Mouse (Mus musculus) right cerebral cortex, adult 2 months (tissue): ENCODE measurements at regions not wholly inside any gene's neighbourhood (a gene's known extent, or its start where the extent isn't known, plus 50 kb on each side); places are given as distances from the start of the nearest gene placed in this dataset.

Experiments used
- DNase-seq, 2 experiments: peaks; one replicate each; pipeline ENCODE4 v3.0.0; 2021 to 2022; ENCODE audit warnings: low spot score in 2 of 2

GRCm38 (mm10) chr3:132484814-132485213 is 144.8 kb upstream of the Gimd1 start:
- DNase-seq, result no peak

- no peak for DNase-seq
Observed at GRCm38 (mm10) chr3:132485553-132485952, 144.1 kb upstream of the Gimd1 start.

- peak; percentile 14 to 47 for DNase-seq
Observed at GRCm38 (mm10) chr3:132506095-132506494, 123.5 kb upstream of the Gimd1 start.

GRCm38 (mm10) chr3:132510240-132510639 is 119.4 kb upstream of the Gimd1 start:
- DNase-seq, result no peak

- no peak for DNase-seq
Observed at GRCm38 (mm10) chr3:132512526-132513102, 117.0 kb upstream of the Gimd1 start.

DNA sequence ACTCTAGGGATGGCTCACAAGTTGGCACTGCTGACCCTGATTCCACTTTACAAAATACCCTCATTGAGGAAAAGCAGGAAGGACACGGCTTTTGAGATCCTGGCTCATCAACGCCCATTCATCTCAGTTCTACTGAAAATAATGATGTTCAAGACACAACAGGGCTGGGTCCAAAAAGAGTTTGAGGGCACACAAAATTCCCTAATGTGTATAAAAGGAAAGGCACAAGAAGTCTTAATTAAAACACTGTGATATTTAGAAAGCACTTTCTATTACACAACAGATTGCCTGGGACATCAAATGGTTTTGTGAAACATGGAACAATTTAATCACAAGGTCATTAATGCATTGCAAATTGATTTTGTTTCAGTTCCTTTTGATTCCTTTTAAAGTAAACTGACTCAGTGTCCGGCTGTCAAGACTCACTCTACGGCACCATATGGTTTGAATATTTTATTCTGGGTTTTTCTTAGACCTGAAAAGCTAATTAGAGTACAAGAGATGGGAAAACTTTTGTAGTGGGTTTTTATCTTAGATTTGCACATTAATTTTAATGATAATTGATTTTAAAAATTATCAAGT is 96.2 kb upstream of the Gimd1 start:
- DNase-seq, result no peak

DNA sequence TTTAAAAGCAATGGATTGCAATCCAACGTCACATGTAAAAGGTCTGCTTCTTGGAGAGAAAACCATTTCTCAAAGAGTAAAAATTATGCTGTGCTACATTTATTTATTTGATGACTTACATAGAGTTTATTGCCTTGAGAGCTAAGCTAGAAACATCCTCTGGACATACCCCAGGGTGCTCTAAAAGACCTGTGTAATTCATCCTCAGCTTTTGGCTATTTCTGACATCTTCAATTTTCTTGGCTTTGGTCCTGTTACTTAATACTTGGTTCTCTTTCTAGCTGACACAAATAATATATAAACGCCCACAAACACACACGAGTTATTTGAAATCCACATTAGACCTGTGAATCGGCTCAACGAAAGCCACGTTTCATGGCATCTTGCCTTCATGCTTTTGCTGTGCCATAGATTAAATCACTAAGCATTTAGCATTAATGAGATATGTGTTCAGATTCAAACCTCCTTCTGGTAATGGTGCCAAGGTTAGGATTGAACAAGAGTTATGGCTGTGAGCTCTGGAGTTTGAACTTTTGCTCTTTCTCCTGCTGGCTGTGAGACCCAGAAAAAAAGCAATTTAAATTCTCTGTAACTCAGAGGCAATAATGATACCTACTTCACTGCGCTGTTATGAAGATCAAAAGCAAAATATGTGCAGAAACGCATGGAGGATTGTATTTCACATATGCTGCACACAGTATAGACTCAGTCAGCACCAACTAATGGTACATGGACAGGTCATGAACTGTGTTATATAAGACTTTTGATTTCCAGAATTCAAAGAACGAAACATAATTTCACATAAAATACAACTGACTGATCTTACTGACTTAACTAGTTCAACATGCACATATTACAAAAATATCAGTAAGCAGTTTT is 89.6 kb upstream of the Gimd1 start:
- DNase-seq, result no peak

GRCm38 (mm10) chr3:132551238-132551808 is 78.3 kb upstream of the Gimd1 start:
- no peak for DNase-seq

- DNase-seq, result no peak
Observed at GRCm38 (mm10) chr3:132565755-132566154, 63.9 kb upstream of the Gimd1 start.

GRCm38 (mm10) chr3:132566301-132566700 is 63.3 kb upstream of the Gimd1 start:
- DNase-seq, result no peak
